Mouse (Mus musculus) CH12.LX (cell line): ENCODE results near the gene Crybg2. TPM values are rescaled to one million over a fixed set of nuclear protein-coding genes. Genes with fewer than 3 reads are reported as not detected.

Source experiments
- DNase-seq: peaks from one replicate; pipeline ENCODE4 v3.0.0-alpha.2; 2013; ENCODE audit errors: extremely low read depth
- H3K27ac ChIP-seq: 2 replicates; pipeline ENCODE4 v1.5.1; 2012; ENCODE audit warnings: low read depth, mild to moderate bottlenecking, control low read depth, moderate library complexity; ENCODE audit not compliant: insufficient read depth
- H3K27me3 ChIP-seq: replicated peaks from 2 replicates; pipeline ENCODE3; 2012; ENCODE audit warnings: inconsistent platforms
- H3K36me3 ChIP-seq, 2 experiments: replicated peaks in 1 of 2; 2 replicates each; pipeline versions ENCODE3 to v1.6.1; 2012; ENCODE audit warnings: inconsistent platforms in 1 of 2, low read length in 1 of 2, mild to moderate bottlenecking in 1 of 2, mixed read lengths in 1 of 2, moderate library complexity in 1 of 2; ENCODE audit not compliant: control insufficient read depth in 1 of 2, insufficient read depth in 1 of 2
- H3K4me1 ChIP-seq, 2 experiments: 2 replicates each; pipeline ENCODE4 v1.6.1; 2012; ENCODE audit warnings: inconsistent platforms in 1 of 2, moderate library complexity in 1 of 2; ENCODE audit not compliant: insufficient read depth in 2 of 2, control insufficient read depth in 1 of 2
- H3K4me2 ChIP-seq: 2 replicates; pipeline ENCODE4 v1.6.1; 2012; ENCODE audit warnings: low read depth, mild to moderate bottlenecking, control low read depth; ENCODE audit not compliant: poor library complexity, insufficient read depth, severe bottlenecking
- H3K4me3 ChIP-seq, 3 experiments: fragments of 150-350 bp in 1 of 3; sonication (generic) in 1 of 3; replicated peaks in 1 of 3; 2 replicates each; pipeline versions ENCODE3 to v1.5.1; 2011 to 2012; ENCODE audit warnings: low read depth in 2 of 3, low read length in 2 of 3, mild to moderate bottlenecking in 2 of 3, moderate library complexity in 2 of 3, control low read depth in 1 of 3, improper control_type of control experiment in 1 of 3, inconsistent platforms in 1 of 3, mixed read lengths in 1 of 3; ENCODE audit not compliant: poor library complexity in 1 of 3
- H3K79me2 ChIP-seq: replicated peaks from 2 replicates; pipeline ENCODE4 v1.6.1; 2012; ENCODE audit warnings: mild to moderate bottlenecking, moderate library complexity; ENCODE audit not compliant: control insufficient read depth, poor library complexity, insufficient read depth, severe bottlenecking; ENCODE audit errors: extremely low read depth
- H3K9ac ChIP-seq: 2 replicates; pipeline ENCODE4 v1.6.1; 2012; ENCODE audit warnings: low read depth, mild to moderate bottlenecking, control low read depth, moderate library complexity; ENCODE audit not compliant: insufficient read depth
- H3K9me3 ChIP-seq: replicated peaks from 2 replicates; pipeline ENCODE3; 2012; ENCODE audit warnings: low read length, inconsistent platforms, mixed read lengths
- BHLHE40 ChIP-seq: IDR thresholded peaks from 2 replicates; pipeline ENCODE4 v1.6.1; 2011; ENCODE audit warnings: mild to moderate bottlenecking, low read depth, low read length, improper control_type of control experiment
- CHD2 ChIP-seq: IDR thresholded peaks from 2 replicates; pipeline ENCODE4 v1.6.1; 2011; ENCODE audit warnings: low read length, improper control_type of control experiment
- CTCF ChIP-seq, 2 experiments: IDR thresholded peaks in 1 of 2; conservative IDR thresholded peaks in 1 of 2; 2 replicates each; pipeline ENCODE4 v1.5.1; 2011 to 2012; ENCODE audit warnings: low read depth in 2 of 2, low read length in 2 of 2, improper control_type of control experiment in 1 of 2, inconsistent platforms in 1 of 2, mild to moderate bottlenecking in 1 of 2, moderate library complexity in 1 of 2
- ELF1 ChIP-seq: IDR thresholded peaks from 2 replicates; pipeline ENCODE4 v1.6.1; 2014; ENCODE audit warnings: low read depth, mild to moderate bottlenecking, inconsistent platforms, low read length, improper control_type of control experiment
- EP300 ChIP-seq: IDR thresholded peaks from 2 replicates; pipeline ENCODE4 v1.6.1; 2011; ENCODE audit warnings: low read length, improper control_type of control experiment
- ETS1 ChIP-seq: conservative IDR thresholded peaks from 2 replicates; pipeline ENCODE4 v1.6.1; 2012; ENCODE audit warnings: low read depth, mild to moderate bottlenecking, inconsistent platforms, low read length, improper control_type of control experiment, moderate library complexity
- JUN ChIP-seq: IDR thresholded peaks from 2 replicates; pipeline ENCODE4 v1.6.1; 2011; ENCODE audit warnings: low read depth, mild to moderate bottlenecking, low read length, improper control_type of control experiment, moderate library complexity; ENCODE audit not compliant: insufficient read depth
- NELFE ChIP-seq: IDR thresholded peaks from 2 replicates; pipeline ENCODE4 v1.6.1; 2011; ENCODE audit warnings: low read depth, low read length, improper control_type of control experiment
- NRF1 ChIP-seq: IDR thresholded peaks from 2 replicates; pipeline ENCODE4 v1.6.1; 2014; ENCODE audit warnings: low read depth, mild to moderate bottlenecking, inconsistent platforms, low read length, improper control_type of control experiment, moderate library complexity
- POLR2A ChIP-seq: IDR thresholded peaks from 2 replicates; pipeline ENCODE4 v1.6.1; 2011; ENCODE audit warnings: low read depth, mild to moderate bottlenecking, improper control_type of control experiment, low read length
- RAD21 ChIP-seq: IDR thresholded peaks from 2 replicates; pipeline ENCODE4 v1.6.1; 2011; ENCODE audit warnings: low read depth, mild to moderate bottlenecking, low read length, improper control_type of control experiment, moderate library complexity
- RCOR1 ChIP-seq: conservative IDR thresholded peaks from 2 replicates; pipeline ENCODE4 v1.6.1; 2012; ENCODE audit warnings: low read depth, mild to moderate bottlenecking, inconsistent platforms, low read length, improper control_type of control experiment
- SMC3 ChIP-seq: IDR thresholded peaks from 2 replicates; pipeline ENCODE4 v1.6.1; 2011; ENCODE audit warnings: low read depth, low read length, improper control_type of control experiment
- ZC3H11A ChIP-seq: IDR thresholded peaks from 2 replicates; pipeline ENCODE4 v1.6.1; 2012; ENCODE audit warnings: low read depth, mild to moderate bottlenecking, inconsistent platforms, low read length, improper control_type of control experiment
- ZNF384 ChIP-seq: IDR thresholded peaks from 2 replicates; pipeline ENCODE4 v1.6.1; 2012; ENCODE audit warnings: low read depth, low read length, improper control_type of control experiment, inconsistent platforms
- dilution Hi-C: fragments of 300-500 bp; cut with MboI; formaldehyde crosslinking; loops from 2 replicates; pipeline ENCODE4 v1.14.3; 2020; ENCODE audit warnings: low sequenced_read_pairs; ENCODE audit not compliant: extremely low pct_unique_long_range_greater_than_20kb, extremely low pct_ligation_motif_present
- in situ Hi-C: fragments of 300-500 bp; cut with MboI; formaldehyde crosslinking; loops from 3 replicates; pipeline ENCODE4 v1.14.3; 2019; ENCODE audit warnings: low sequenced_read_pairs, low pct_ligation_motif_present, low pct_unique_long_range_greater_than_20kb, mixed read lengths
- polyA plus RNA-seq: library from polyadenylated mRNA; unstranded; fragments of >175 nt; gene quantifications from 2 replicates; pipeline ENCODE4 v1.2.1, GENCODE M21; 2012; ENCODE audit warnings: low read depth; ENCODE audit not compliant: insufficient read length
- total RNA-seq, 2 experiments: library from RNA; depleted of rRNA; stranded (reverse); fragments of 300-350 nt in 1 of 2; fragments of >200 nt in 1 of 2; gene quantifications; 2 replicates each; pipeline ENCODE4 v1.2.3; 2012 to 2014

Gene Crybg2
- total and polyA plus RNA-seq, 3 experiments: 3.6 to 15.6 (median 9.2) TPM

- H3K36me3 ChIP-seq: no peaks in the 10 kb centered on the region
- TF ChIP-seq JUN (no peak), SMC3 (peak; percentile 85), EP300 (no peak), RCOR1 (no peak), NRF1 (no peak), NELFE (no peak), ZNF384 (no peak), CTCF (conservative IDR thresholded peaks at IDR 0.05 in 1 of 2, IDR thresholded peaks at IDR 0.05 in 1 of 2; ENCODE audit: low read depth in 2 of 2, low read length in 2 of 2) (peak in 1 of 2 experiments; percentile 81; a peak in 2 of 4 replicates), RAD21 (peak; percentile 65), BHLHE40 (no peak), CHD2 (no peak), POLR2A (no peak), ELF1 (no peak), ETS1 (no peak)
- dilution Hi-C loops: no loop called here
Observed at GRCm38 (mm10) chr4:134012858-134013528, 47.6 kb upstream of the Crybg2 start.

DNA sequence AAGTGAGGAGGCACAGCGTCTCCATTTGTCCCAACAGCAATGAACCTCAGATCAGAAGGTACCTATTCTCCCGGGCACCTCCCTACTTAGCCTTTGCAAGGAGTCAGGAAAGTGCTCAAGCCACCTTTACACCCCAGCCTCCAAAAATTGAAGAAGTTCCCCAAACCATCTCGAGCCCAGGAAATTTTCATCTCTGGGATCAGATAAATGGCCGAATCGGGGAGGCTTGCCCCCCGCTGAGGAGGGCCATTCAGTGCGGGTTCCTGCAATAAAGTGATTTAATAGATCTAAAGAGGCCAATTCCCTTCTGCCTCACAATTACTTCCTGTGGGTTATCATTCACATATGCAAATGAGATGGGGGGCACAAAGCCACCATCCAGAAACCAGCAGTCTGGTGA lies 44.4 kb upstream of the Crybg2 start:
- in situ Hi-C loops: loop anchor here (10.0 kb wide), 1 partner anchor 59 kb away; no protein-coding TSS in a partner anchor
- no peak overlapping the region for H3K4me2 ChIP-seq
- dilution Hi-C loops: no loop called here

More at GRCm38 (mm10) chr4:134012858-134013528, 47.6 kb upstream of the Crybg2 start:
- Histone ChIP-seq H3K27me3 (peaks cover 12% of the 10 kb centered on the region), H3K27ac (no peak overlapping the region), H3K9ac (no peak overlapping the region), H3K4me3 (no peak overlapping the region), H3K79me2 (no peaks in the 10 kb centered on the region), H3K4me1 (no peaks in the 10 kb centered on the region), H3K9me3 (peaks cover 8% of the 10 kb centered on the region), H3K4me2 (peak overlapping the region; percentile 16; the same call in 1 of the 2 replicates)
- in situ Hi-C loops: loop anchor here (10.0 kb wide), 1 partner anchor 62 kb away; no protein-coding TSS in a partner anchor
- peak; percentile 35 for DNase-seq

More for the DNA sequence above, 44.4 kb upstream of the Crybg2 start:
- H3K27ac ChIP-seq: no peak overlapping the region
- peaks cover 12% of the 10 kb centered on the region for H3K27me3 ChIP-seq
- no peak for DNase-seq
- no peaks in the 10 kb centered on the region for H3K4me1 ChIP-seq
- H3K79me2 ChIP-seq: no peaks in the 10 kb centered on the region
- TF ChIP-seq CTCF (conservative IDR thresholded peaks at IDR 0.05 in 1 of 2, IDR thresholded peaks at IDR 0.05 in 1 of 2; ENCODE audit: low read depth in 2 of 2, low read length in 2 of 2): no peak
- TF ChIP-seq ZC3H11A: no peak
- no peak for TF ChIP-seq EP300
- H3K9me3 ChIP-seq: peaks cover 15% of the 10 kb centered on the region
- H3K9ac ChIP-seq: no peak overlapping the region
- H3K4me3 ChIP-seq: no peak overlapping the region
- no peaks in the 10 kb centered on the region for H3K36me3 ChIP-seq
